Mouse (Mus musculus): ENCODE measurements around the gene Cdca7. TPM values are rescaled to one million over a fixed set of nuclear protein-coding genes. Genes with fewer than 3 reads are reported as not detected.

Gene Cdca7
- polyA plus RNA-seq, 1 experiment from 2014 or later: 71.1 TPM

DNA sequence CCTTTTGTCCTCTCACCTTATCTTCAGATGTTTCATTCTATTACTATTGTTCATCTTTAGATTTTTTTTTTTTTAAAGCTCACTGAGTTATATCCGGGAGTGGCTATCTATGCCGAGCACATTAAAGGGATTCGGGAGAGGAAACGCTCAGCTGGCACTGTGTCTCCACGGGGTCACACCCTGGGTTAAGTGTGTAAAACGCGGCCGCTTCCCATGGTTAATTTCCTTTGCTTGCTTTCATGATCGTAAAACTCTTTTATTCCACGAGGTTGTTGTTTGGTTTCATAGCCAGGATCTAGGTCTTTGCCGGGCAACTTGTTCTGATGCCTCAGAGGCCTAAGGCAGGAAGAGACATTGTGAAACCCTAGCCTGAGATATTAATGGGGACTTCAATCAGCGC lies 48.1 kb downstream of the Cdca7 start:
- Histone ChIP-seq H3K9me3 (replicated peaks) (no peaks in the 10 kb centered on the region), H3K27me3 (peaks cover 7% of the 10 kb centered on the region), H3K4me1 (replicated peaks) (no peaks in the 10 kb centered on the region), H3K9ac (no peak overlapping the region), H3K27ac (no peak overlapping the region), H3K36me3 (no peaks in the 10 kb centered on the region), H3K4me3 (replicated peaks) (no peak overlapping the region), H3K4me2 (no peak overlapping the region)
- DNase-seq: no peak
- WGBS (ENCODE audit: insufficient replicate concordance): 63% methylated on average over 12 of the region's 12 CpGs
- no peak for ATAC-seq (ENCODE audit: low read depth)

GRCm38 (mm10) chr2:72525556-72525955 lies 49.6 kb downstream of the Cdca7 start:
- WGBS (ENCODE audit: insufficient replicate concordance): 60% methylated on average over 3 of the region's 3 CpGs
- no peak overlapping the region for H3K4me3 ChIP-seq (replicated peaks)
- H3K4me1 ChIP-seq (replicated peaks): no peaks in the 10 kb centered on the region
- H3K9me3 ChIP-seq (replicated peaks): no peaks in the 10 kb centered on the region
- H3K9ac ChIP-seq: no peak overlapping the region
- H3K27ac ChIP-seq: no peak overlapping the region
- H3K27me3 ChIP-seq: peaks cover 21% of the 10 kb centered on the region
- H3K4me2 ChIP-seq: no peak overlapping the region
- ATAC-seq (ENCODE audit: low read depth) (no peak), DNase-seq (no peak)
- no peaks in the 10 kb centered on the region for H3K36me3 ChIP-seq

- 68% methylated on average over 10 of the region's 10 CpGs for WGBS (ENCODE audit: insufficient replicate concordance)
Measured at GRCm38 (mm10) chr2:72529026-72529357, 53.0 kb downstream of the Cdca7 start.

GRCm38 (mm10) chr2:72529358-72530319 lies 53.7 kb downstream of the Cdca7 start:
- Histone ChIP-seq H3K4me3 (replicated peaks) (no peak overlapping the region), H3K36me3 (no peaks in the 10 kb centered on the region), H3K9me3 (replicated peaks) (no peaks in the 10 kb centered on the region), H3K9ac (no peak overlapping the region), H3K4me2 (no peak overlapping the region), H3K27ac (no peak overlapping the region), H3K27me3 (peaks cover 18% of the 10 kb centered on the region), H3K4me1 (replicated peaks) (no peaks in the 10 kb centered on the region)
- WGBS (ENCODE audit: insufficient replicate concordance): 45% methylated on average over 25 of the region's 25 CpGs
- ATAC-seq (ENCODE audit: low read depth) (no peak), DNase-seq (no peak)

More at GRCm38 (mm10) chr2:72529026-72529357, 53.0 kb downstream of the Cdca7 start:
- DNase-seq (no peak), ATAC-seq (ENCODE audit: low read depth) (no peak)
- Histone ChIP-seq H3K4me3 (replicated peaks) (no peak overlapping the region), H3K4me2 (no peak overlapping the region), H3K27ac (no peak overlapping the region), H3K27me3 (peaks cover 18% of the 10 kb centered on the region), H3K9me3 (replicated peaks) (no peaks in the 10 kb centered on the region), H3K4me1 (replicated peaks) (no peaks in the 10 kb centered on the region), H3K9ac (no peak overlapping the region), H3K36me3 (no peaks in the 10 kb centered on the region)

DNA sequence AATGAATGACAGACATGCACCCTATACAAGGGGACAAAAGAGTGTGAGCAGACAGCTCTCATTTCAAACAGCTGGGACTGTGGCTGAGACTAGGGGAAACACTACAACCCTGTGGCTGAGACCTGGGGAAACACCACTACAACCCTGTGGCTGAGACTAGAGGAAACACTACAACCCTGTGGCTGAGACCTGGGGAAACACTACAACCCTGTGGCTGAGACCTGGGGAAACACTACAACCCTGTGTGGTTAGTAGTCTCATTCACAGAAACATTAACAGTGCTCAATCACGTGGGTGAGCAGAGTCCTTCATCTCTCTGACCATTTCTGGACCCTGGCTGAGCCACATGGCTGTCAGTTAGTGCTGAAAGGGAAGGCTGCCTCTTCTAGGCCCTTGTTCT lies 59.9 kb downstream of the Cdca7 start:
- Histone ChIP-seq H3K27ac (no peak overlapping the region), H3K4me3 (replicated peaks) (no peak overlapping the region), H3K9me3 (replicated peaks) (no peaks in the 10 kb centered on the region), H3K36me3 (no peaks in the 10 kb centered on the region), H3K4me2 (no peak overlapping the region), H3K4me1 (replicated peaks) (no peaks in the 10 kb centered on the region), H3K27me3 (no peaks in the 10 kb centered on the region), H3K9ac (no peak overlapping the region)
- DNase-seq (no peak), ATAC-seq (ENCODE audit: low read depth) (no peak)
- WGBS (ENCODE audit: insufficient replicate concordance): 14% methylated on average over 1 of the region's 1 CpGs

Other genes starting within 250 kb of the Cdca7 start
- 6.8 and 8.7 TPM in 2 replicates for gene Map3k20, start 190.5 kb upstream of the Cdca7 start, polyA plus RNA-seq (2015; fragmentation: Nextera tagmentation; extraction: Ambion mirVana)